Mouse (Mus musculus) myocyte (in vitro differentiated cells): Measurements from ENCODE around the gene Fosb.

Source experiments
- CEBPB ChIP-seq: IDR thresholded peaks from 2 replicates; pipeline ENCODE4 v1.6.1; 2011; ENCODE audit warnings: mild to moderate bottlenecking, moderate library complexity; ENCODE audit not compliant: poor library complexity, insufficient read depth, severe bottlenecking
- E2F4 ChIP-seq: IDR thresholded peaks from one replicate; pipeline ENCODE4 v1.6.1; 2011; ENCODE audit warnings: mild to moderate bottlenecking, control low read depth, moderate library complexity; ENCODE audit not compliant: insufficient read depth
- POLR2A ChIP-seq: IDR thresholded peaks from one replicate; pipeline ENCODE4 v1.6.1; 2011; ENCODE audit warnings: low read depth, mild to moderate bottlenecking, control low read depth, moderate library complexity; ENCODE audit not compliant: insufficient read length
- USF1 ChIP-seq: IDR thresholded peaks from one replicate; pipeline ENCODE4 v1.6.1; 2011; ENCODE audit warnings: low read depth, mild to moderate bottlenecking, control low read depth, moderate library complexity

DNA sequence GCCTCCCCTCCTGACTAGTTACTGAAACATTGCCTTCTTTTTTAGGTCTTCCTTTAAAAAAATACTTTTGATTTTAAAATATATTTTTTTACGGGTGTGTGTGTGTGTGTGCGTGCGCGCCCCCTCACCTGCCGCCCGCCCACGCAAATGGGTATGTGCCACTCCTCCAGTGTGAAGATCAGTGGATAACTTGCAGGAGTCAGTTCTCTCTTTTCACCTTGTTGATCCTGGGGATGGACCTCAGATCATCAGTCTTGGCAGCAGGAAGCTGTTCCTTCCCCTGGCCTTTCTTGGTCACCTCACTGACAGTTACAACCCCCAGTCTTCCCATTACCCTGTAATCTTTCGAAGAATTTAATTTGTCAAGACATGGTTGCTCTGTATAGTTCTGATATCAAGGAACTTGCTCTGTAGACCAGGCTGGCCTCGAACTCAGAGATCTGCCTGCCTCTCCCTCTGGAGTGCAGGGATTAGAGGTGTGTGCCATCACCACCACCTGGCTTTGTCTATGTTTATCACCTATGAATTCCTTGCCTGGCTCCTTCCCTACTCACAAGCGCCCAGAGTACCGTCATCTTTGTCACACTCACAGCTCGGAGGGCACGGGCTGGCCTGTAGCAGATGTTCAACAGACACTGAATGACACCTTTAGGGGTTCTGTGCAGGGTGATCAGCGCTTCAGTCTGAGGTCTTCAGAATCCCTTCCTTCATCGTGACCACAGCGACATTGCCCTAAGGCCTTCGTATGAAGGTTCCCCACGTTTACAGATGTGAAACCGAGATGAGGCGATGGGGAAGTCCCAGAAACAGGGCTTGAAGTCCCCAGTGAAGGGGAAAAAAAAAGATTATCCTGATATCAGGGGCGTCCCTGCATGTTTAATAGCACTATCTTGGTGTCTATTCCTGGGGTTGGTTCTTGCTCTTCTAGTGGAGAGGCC is 15.7 kb upstream of the Fosb start:
- TF ChIP-seq POLR2A (no peak), USF1 (no peak), CEBPB (no peak), E2F4 (no peak)
